Mouse (Mus musculus) kidney, adult 18-20 months (tissue): ENCODE measurements around the gene Prss30.
A peak's percentile ranks its signal among the peaks of the same experiment; 100 is the strongest.

Source experiments
- DNase-seq: peaks from one replicate; pipeline ENCODE4 v3.0.0; 2021

The Prss30 gene

DNA sequence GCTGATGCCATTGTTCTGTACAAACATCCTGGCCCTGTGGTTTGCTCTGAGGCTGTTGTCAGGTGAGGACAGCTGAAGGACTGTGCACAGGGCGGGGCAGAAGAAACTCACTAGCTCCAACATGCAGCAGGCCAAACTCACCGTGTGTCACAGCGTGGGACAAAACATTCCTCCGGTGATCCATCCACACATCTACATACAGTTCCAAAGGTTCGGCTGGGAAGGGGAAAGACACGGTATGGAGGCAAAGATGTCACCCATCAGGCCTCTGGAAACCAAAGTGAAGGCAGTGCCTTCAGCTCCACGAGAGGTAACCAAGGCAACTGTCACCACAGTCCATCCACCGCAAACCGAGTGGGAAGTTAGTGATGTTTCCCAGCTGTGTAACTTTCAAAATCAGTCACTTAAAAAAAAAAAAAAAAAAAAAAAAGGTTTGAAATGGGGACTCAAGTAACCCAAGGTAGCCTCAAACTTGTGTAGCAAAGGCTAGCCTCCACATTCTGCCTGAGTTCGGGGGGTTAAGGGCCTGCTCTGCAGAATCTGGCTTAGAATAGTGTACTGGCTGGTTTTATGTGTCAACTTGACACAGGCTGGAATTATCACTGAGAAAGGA is at the start of gene Prss30:
Prss30 (minus strand) TSS at position 270 of the 613 bp plus-strand sequence.
- no peak for DNase-seq

DNA sequence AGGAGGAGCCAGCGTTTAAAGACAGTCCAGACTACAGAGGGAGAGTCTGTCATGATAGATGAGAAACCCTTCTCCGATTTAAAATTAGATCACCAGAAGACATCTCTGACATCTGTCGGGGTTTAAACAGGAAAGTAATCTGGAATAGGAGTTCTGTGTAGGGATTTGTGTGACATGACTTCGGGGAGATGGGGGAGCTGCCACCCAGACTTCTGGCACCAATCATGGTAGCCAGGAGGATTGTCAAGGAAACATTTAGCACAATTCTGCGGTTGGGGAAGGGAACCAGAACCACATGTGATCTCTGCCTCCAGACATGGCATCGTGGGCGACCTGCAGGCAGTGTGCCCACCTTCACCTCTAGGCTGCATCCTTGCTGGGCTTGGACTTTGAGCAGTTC is 49.1 kb upstream of the Prss30 start:
- DNase-seq = no peak

DNA sequence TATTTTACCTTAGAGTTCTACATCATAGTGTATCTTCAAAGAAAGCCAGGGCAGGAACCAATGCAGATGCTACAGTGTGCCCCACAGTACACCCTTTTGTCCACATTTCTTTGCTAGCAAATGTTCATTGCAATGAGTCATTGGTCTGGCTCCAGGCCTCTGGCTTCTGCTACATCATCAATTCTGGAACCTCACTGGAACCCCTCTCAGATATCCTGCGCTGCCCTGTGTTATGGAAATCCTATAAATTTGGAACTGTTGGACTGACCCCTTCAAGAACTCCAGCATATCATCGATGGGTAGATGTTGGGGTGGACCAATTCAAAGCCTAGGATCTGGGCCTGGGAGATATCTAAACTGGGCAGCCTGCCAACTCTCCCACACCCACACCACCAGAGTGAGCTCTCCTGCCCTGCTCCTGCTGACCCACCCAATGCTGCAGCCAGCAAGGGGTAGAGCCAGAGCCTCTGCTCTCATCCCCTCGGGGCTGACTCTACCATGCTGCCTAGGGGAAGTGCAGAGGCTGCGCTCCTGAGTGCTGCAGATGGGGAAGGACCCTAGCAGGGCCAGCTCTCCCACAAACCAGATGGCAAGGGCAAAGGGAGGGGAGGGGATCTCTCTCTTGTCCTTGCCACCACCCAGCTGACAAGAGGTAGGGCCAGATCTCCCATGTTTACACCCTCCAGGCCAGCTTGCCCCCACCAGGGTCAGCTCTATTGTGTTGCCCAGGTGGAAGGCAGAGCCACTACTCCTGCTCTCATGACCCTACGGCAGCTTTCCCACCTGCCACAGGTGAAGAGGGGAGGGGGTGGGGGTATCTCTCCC is 41.2 kb upstream of the Prss30 start:
- DNase-seq = no peak

DNA sequence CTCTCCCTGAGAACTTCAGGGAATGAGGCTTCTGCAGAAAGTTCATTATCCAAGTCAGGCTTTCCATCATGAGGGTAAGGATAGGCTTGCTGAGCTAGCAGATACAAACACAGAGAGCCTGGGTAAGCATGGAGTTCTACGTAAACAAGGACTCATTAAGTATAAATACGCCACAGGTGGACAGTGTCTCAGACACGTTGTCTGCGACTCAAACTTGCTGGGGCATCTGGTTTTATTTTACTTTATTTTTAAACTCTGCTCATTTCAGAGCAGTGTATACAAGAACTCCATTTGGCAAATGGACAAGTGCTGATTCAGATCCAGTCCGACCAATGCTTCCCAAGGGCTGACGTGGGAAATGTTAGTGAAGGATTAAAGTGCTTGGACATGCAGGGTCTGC is 40.3 kb upstream of the Prss30 start:
- DNase-seq = no peak

DNA sequence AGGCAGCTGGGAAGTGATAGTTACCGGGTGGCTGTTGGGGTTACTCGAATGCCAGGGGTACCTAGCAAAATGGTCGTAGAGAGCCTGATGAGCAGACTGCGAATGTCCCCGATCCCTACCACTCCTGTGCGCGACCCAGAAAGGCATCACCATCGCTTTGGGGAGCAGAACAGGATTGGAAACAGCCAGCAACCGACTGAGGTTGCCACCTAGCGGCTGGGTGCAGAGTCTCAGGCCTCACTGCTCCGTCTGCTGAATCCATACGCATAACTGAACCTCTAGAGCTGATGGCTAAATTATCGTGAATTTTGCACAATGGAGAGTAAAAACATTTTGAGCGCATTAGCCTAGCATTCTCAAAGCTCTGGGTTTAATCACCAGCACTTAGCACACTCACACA is 35.4 kb upstream of the Prss30 start:
- DNase-seq = peak; percentile 27

DNA sequence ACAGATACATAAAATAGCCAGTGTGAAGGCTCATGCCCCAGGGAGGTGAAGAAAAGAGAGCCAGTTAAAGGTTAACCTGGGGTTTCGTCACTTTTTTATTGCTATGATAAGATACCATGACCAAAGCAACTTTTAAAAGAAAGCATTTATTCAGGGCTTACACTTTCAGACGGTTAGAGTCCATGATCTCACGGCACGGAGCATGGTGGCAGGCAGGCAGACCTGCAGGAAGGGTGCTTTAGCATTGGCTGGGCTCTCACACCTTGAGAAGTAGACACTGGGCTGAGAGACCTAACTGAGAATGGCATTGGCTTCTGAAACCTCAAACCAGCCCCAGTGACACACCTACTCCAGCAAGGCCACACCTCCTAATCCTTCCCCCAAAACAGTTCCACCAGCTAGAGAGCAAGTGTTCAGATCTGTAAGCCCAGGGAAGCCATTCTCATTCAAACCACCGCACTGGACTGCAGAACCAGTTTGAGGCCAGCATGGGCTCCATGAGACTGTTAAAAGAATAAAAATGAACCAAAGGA is 34.1 kb upstream of the Prss30 start:
- DNase-seq = no peak

DNA sequence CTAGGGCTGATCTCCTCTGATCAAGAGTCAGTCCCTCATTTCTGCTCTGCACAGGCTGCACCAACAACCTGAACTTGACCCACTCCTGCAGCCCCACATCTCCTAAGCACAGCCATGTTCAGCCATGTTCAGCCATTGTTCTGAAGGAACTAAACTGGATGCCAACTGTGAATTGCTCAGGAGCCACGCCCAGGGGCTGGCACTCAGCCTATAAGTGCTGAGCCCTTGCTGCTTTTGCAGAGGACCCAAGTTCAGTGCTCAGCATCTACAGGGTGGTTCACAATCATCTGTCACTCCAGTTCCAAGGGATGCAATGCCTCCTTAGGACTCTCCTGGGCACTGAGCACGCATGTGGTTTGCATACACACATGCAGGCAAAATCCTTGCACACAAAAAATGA is 32.6 kb upstream of the Prss30 start:
- DNase-seq = no peak

DNA sequence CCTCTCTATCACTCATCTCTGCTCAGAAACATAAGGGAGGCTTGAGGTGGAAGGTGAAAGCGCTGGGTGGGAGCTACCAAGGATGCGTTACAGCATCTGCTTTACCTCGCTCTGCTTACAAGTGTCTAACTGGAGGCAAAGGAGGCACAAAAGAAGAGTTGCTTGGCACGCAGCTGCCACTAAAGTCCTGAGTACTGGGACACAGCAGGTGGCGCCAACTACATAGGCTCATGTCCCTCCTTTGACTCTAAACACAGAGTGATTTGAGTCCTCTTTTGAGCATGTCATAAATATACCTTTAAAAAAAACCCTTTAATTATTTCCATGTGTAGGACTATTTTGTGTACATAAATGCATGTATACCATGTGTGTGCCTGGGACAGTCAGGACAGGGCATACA is 29.3 kb upstream of the Prss30 start:
- DNase-seq = no peak

DNA sequence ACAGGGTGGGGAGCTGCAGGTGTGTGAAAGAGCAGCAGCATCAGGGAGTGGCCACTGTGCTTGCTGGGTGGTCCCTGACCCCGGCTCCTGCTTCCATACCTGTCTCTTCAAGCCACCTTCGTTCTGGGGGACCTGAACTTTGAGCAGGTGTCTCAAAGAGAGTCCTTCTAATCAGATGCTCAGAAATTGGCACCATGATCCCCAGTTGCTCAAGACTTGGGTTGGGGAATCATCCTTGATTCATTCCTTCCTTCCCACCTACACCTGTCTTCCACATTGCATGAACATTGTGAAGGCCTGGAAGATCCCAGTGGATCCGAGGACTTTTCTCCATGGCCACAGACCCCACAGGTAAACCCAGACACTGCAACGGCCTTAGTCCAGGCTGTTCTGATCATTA is 27.7 kb upstream of the Prss30 start:
- DNase-seq = no peak

DNA sequence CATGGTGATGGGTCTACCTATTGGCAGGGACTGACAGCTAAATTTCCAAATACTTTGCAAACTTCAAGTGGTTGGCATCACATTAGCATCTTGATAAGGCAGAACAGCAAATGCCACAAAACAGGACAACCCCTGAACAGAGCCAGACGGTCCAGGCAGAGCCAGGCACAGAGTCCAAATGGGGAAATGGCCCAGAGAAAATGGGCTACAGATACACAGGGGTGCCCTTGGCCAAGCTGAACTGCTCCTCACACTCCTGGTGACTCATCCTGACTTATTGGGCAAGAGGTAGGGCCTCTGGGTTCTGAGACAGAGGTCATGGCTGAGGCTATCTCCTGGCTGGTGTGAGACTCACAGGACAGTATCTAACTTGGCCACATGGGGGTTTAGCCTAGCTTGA is 27.0 kb upstream of the Prss30 start:
- DNase-seq = no peak

DNA sequence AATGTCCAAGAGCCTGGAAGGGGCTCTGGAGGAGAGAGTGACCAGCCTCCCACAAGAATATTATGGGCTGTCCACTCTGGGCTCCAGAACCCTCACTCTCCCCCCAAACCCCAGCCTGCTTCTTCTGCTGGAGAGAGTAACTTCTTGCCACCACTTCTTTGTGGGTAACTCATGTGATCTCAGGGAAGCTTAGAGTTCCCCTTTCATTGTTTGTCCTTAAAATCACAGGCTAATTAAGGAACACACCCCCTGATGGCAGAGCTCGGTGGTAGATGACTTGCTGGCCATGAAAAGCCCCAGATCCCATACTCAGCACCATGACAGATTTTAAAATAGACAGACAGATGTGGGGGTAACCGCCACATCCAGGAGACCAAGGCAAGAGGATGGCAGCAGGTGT is 26.6 kb upstream of the Prss30 start:
- no peak for DNase-seq

DNA sequence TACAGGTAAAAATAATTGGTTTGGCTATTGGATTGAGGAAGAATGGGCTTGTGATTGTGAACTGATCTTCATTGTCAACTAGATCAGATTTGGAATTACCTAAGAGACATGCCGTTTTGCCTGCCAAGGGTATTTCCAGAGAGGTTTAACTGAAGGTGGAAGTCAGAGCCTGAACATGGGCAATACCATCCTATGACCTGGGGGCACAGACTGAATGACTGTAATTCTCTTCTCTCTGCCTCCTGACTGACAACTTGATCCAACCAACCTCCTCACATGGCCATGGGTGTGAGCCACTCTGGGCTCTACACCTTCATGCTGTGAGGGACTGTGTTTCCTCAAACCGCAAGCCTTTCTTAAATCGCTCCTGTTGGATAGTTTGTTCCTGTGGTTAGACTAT is 24.7 kb upstream of the Prss30 start:
- no peak for DNase-seq

DNA sequence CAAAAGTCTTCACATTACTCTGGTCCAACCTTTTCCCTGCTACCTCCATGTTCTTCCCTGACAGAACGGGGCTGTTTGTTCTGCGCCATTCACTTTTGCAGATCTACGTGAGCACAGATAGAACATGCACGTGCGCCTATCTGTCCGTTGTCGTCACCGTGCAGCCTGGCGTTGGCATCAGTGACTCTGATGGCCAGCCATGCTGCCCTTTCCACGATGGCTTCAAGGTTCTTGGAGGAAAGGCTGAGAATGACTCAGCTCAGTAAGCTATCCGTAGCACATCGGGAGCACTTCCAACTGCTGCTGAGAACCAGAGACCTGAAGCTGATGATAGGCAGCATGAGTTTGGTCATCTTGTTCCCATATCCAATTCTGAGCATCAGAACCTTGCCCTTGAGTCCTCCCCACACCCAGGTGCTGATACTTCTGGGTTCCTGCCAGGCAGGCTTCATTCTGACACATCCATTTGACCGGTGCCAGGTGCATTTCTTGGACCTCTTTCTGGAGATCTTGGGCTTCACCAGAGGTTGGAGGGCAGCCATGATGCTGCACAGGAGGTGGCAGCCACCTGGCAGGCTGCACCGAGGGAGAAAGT is 23.8 kb upstream of the Prss30 start:
- DNase-seq = no peak

DNA sequence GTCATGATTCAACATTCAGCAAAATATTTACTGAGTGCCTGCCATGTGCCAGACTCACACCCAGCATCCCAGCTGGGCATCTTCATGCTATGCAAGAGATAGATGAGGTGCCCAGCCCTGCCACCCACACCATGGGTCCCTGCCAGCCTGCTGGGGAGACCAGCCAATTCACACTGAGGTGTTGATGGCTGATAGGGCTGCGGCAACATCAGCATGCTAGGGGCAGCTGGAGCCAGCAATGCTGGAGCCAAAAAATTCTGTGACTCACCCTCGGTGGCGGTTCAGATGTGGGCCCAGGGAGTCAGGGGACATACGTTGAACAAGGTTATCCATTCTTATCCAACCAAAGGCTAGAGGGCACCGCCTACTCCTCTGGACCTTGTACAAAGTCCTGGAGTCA is 20.0 kb upstream of the Prss30 start:
- no peak for DNase-seq

DNA sequence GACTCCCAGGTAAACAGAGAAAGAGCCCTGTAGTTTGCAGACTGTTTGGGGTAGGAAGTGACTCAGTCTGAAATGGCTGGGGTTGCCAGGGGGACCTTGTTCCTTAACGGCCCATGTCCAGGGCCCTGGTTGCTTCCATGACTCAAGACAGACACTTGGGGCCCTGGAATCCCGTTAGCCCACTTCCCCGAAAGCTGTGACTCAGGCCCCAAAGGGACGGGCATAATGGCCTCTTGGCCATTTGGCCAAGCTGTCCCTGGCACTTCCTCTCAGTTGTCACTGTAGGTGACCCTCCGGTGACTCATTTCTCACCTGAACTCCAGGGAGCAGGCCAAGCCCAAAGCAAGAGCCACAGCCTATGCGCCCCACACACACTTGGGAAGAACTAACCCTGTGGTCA is 18.0 kb upstream of the Prss30 start:
- no peak for DNase-seq

DNA sequence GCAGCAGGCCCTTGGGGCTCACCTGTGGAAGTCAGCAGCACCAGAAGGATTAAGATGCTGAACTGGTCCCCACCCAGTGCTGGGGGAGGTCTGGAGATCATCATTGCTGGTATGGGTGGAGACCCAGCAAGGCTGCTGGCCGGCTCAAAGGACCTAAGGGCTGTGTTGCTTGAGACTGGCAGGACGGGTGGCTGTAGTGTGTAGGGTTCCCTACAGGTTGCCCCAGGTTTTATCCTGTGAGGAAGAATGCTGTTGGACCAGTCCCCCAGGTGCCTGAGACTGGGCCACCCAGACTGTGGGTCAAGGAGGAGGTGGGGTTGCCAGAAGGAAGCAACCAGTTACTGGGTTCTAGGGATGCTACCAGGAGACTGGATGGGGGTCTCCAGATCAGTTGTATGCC is 17.5 kb upstream of the Prss30 start, which contains the start of gene Prss22:
Prss22 (minus strand) TSS at position 200 of the 400 bp plus-strand sequence.
- no peak for DNase-seq

DNA sequence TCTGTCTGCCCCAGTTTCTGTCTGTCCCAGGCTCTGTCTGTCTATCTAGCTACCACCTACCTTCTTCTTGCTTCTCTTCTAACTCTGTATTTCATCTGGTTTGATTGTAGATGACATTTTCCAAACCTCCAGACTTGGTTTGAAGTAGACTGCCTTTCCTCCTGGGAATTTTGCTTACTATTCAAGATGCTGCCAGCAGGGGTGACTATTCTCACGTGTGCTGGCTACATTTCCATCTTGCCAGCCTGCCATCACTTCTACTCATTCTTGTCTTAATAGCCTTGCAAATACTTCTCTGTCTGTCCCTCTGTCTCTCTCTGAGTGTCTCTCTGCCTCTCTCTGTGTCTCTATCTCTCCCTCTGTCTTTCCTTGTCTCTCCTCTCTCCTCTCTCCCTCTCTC is 15.1 kb upstream of the Prss30 start:
- no peak for DNase-seq

DNA sequence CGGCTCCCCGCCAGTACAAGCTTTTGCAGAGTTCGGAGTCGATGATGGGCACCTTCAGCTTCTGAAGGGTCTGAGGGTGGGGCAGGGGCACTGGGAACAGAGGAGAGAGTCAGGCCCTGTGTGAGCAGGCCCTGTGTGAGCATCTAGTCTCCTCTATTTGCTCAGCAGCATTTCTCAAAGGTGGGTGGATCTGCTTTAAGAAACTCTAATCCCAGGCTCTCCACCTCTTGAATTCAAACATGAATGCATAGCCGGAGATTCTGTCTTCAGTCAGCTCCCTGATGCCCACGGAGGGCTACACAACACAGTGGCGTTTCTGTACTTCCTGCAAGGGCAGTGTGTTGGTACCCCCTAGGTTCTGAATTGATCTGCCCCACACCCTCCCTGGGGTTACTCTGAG is 14.3 kb upstream of the Prss30 start:
- no peak for DNase-seq

DNA sequence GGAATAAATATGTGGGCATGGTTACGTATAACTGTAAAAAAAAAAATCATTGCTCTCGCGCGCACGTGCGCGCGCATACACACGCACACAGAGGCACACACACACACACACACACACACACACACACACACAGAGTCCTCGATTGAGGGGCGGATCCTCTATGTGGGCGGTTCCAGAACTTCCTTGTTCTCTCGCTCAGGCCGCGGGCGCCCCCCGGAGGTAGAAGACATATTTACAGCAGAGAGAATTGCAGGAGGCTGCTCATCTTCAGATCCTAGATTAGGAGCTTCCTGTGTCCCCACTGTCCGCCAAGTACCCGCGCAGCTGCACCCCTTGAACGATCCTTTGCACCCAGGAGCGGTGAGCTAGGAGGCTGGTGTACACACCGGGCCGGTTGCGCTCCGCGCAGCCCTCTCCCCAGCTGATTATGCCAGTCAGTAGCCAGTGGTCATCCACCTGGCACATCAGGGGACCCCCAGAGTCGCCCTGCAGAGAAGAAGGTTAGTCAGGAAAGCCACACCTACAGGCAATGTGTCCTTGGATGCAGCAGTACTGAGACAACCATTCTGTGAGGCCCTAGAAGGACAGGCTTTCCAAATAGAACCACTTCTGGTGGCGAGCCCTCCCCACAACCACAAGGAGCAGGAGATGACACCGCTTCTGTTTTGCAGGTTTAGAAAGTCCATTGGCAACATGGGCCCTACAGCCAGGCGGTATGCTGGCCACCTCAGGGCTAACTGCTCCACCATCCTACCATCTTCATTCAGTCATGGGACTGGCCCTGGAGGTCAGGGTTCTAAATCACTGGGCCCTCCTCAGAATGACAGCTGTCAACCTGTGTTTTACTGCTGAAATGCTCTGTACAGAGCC is 13.4 kb upstream of the Prss30 start:
- peak; percentile 94 for DNase-seq

DNA sequence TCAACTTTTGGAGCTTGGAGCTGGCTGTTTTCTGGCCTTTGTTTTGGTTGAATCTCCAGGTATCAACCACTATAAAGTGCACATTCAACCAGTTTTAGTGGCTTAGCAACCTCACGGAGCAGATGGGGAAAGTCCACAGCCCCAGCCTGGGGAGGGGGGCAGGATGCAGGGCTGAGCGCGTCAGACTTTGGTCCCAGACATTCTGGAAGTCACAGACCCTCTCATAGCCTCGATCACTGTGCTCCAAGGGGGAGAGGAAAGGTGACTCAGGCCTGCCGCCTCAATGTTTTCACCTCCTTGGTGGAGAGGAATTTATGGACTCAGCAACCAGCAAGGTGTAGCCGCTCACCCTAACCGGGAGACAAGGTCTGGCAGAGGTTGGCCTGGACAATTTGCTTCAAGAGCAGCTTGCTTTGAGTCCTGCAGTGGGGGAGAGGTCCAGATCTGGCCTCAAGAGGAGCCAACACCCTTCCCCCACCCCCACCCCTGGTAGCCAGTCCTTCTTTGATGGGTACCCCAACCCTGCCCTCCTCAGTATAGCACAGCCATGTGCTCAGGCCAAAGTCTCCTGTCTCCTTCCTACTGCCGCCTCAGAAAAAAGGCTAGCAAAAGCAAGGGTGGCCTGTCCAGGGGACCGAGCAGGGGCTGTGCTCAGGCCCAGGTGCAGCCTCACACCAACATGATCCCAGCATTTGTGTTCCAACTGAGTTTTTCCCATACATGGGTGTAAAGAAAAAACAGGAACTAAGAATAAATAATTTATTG is 12.6 kb upstream of the Prss30 start:
- peak; percentile 55 for DNase-seq

DNA sequence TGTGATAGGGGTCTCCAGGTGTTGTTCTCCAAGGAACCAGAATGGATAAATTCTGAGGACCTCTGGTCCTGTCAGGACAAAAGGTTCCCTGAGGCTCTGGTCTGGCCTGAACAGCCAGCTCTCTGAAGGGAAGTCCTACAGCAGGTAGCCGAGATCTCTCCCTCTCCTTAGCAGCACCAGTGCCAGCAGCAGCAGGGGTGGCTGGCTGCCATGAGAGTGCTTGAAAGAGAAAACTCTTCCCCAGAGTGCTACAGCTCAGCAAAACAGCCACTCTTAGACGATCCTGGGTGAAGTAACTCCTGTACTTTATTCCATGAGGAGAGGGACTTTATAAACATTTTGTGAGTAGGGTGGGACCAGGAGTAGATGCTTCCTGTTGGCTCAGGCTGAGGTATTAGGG is 9.4 kb upstream of the Prss30 start:
- no peak for DNase-seq

DNA sequence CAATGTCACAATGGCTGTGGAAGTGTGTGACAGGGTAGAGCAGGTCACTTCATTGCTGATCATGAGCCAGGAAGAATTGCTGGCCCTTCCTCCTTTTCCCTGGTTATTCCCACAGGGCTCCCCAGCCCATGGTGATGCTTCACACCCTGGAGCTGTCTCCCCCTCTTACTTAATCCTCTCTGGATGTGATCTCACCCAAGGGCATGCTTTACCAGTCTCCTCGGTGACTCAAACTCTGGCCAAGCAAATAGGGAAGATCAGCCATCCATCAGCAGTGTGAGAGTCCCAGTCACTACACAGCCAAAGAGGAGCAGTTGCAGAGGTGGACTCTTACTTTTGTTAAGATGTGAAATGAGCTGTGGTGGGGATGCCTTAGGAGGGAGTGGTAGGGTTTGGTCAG is 4.6 kb upstream of the Prss30 start:
- DNase-seq = no peak
